Mouse (Mus musculus) limb, embryonic 10.5 days (tissue): ENCODE data around the gene Pdzk1. TPM values are rescaled to one million over a fixed set of nuclear protein-coding genes. Genes with fewer than 3 reads are reported as not detected.

Experiments used
- DNase-seq: peaks from one replicate; pipeline ENCODE4 v3.0.0-alpha.2; 2017; ENCODE audit warnings: low spot score
- H3K27ac ChIP-seq: fragments of 300-500 bp; sonication (generic); 2 replicates; pipeline ENCODE4 v1.5.1; 2016; ENCODE audit warnings: mild to moderate bottlenecking
- H3K27me3 ChIP-seq: fragments of 300-500 bp; sonication (generic); 2 replicates; pipeline ENCODE4 v1.6.1; 2016; ENCODE audit warnings: low read depth, mild to moderate bottlenecking; ENCODE audit not compliant: poor library complexity, severe bottlenecking
- H3K36me3 ChIP-seq: fragments of 300-500 bp; sonication (generic); 2 replicates; pipeline ENCODE4 v1.6.1; 2016; ENCODE audit warnings: mild to moderate bottlenecking, moderate library complexity
- H3K4me1 ChIP-seq: fragments of 300-500 bp; sonication (generic); 2 replicates; pipeline ENCODE4 v1.6.1; 2016
- H3K4me3 ChIP-seq: fragments of 300-500 bp; sonication (generic); 2 replicates; pipeline ENCODE4 v1.5.1; 2016; ENCODE audit warnings: mild to moderate bottlenecking, moderate library complexity
- H3K9me3 ChIP-seq: fragments of 300-500 bp; sonication (generic); replicated peaks from 2 replicates; pipeline ENCODE4 v1.6.1; 2016; ENCODE audit warnings: mild to moderate bottlenecking
- WGBS: fragments of 180-500 bp; shearing (Covaris S2); methylation state at CpG from one replicate; pipeline ENCODE4 v1.1.7; 2016; 5-methylcytosine and 5-hydroxymethylcytosine counted together
- polyA plus RNA-seq: library from polyadenylated mRNA; unstranded; fragments of >200 nt; fragmentation: Nextera tagmentation; extraction: Ambion mirVana; gene quantifications from 2 replicates; pipeline ENCODE4 v1.2.1, GENCODE M21; 2016

Pdzk1 gene
- polyA plus RNA-seq, 1 experiment from 2014 or later: not detected

DNA sequence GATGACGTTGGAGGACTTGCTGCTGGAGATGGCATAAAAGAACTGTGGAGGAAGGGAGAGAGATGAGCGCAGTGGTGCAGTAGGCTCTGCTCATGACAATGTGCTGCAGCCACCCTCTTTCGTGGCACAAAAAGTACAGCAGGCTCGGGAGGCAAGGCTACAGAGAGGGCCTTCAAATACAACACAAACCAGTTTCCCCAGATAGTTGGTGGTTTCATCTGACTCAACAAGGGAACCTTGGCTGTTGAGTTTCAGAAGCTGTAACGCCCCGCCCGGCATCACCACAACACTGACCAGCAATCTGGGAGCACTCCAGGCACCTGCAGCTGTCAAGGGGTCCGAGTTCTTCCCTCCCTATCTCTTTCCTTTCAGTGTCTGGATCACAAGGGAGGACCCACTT is 43.4 kb downstream of the Pdzk1 start:
- no peak overlapping the region for H3K4me3 ChIP-seq
- WGBS: 93% methylated on average over 8 of the region's 8 CpGs

DNA sequence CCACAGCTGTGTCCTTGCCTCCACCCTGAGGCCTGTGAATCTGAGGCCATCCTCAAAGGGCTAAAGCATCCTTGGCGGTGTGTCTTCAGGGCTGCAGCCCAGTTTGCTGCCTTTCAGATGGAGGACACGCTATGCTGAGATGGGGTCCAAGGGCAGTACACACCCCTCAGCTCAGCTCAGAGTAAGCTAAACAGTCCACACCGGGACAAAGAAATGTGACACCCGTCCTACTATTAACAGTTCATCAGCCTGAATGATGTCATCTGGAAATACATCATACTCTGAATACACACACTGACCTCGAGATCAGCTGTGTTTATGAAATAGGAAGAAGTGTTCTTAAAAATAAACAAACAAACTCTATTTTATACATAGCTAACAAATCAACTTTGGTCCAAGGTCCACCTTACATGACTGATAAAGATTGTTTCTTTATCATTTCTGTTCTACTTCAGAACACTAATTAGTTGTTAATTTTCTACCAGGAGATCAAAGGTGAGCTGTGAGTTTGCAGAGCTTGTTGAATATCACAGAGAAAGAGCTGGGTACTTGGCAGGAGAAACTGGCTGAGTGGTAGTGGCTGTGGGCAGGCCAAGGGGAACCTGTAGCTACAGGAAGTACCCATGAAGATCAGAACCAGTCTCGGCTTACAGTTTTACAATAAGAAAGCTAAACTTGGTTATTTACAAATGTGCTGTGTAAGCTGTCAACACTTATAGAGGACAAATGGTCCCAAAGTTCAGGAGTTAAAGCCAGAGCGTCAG is 45.9 kb downstream of the Pdzk1 start:
- no peak for DNase-seq
- Histone ChIP-seq H3K27me3 (no peaks in the 10 kb centered on the region), H3K27ac (no peak overlapping the region), H3K36me3 (peaks cover 76% of the 10 kb centered on the region), H3K4me1 (no peaks in the 10 kb centered on the region), H3K9me3 (no peaks in the 10 kb centered on the region), H3K4me3 (no peak overlapping the region)
- 84% methylated on average over 7 of the region's 7 CpGs for WGBS

More for the DNA sequence above, 43.4 kb downstream of the Pdzk1 start:
- no peak for DNase-seq
- H3K27ac ChIP-seq: no peak overlapping the region
- H3K4me1 ChIP-seq: no peaks in the 10 kb centered on the region
- no peaks in the 10 kb centered on the region for H3K9me3 ChIP-seq
- H3K27me3 ChIP-seq: no peaks in the 10 kb centered on the region
- H3K36me3 ChIP-seq: peaks cover 84% of the 10 kb centered on the region

DNA sequence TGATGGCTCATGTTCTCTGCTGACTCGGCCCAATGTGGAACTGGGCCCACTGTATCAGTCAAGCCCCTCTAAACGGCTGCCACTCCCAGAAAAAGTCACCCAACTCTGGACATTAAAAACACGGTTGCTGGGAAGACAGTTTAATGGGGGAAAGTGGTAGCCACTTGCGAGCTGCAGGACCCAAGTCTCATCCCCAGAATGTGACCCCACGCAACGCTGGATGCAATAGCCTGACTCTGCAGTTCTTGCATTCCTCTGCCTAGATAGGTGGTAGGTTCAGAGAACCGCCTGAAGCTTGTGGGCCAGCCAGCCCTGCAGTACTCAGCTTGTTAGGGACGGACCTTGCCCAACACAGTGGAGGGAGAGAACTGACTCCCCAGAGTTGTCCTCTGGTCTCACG is 50.5 kb downstream of the Pdzk1 start:
- peaks cover 68% of the 10 kb centered on the region for H3K36me3 ChIP-seq
- no peak overlapping the region for H3K4me3 ChIP-seq
- no peak for DNase-seq
- 92% methylated on average over 9 of the region's 9 CpGs for WGBS
- H3K4me1 ChIP-seq: no peaks in the 10 kb centered on the region
- H3K27me3 ChIP-seq: no peaks in the 10 kb centered on the region
- H3K27ac ChIP-seq: no peak overlapping the region
- no peaks in the 10 kb centered on the region for H3K9me3 ChIP-seq

- Histone ChIP-seq H3K27ac (no peak overlapping the region), H3K27me3 (no peaks in the 10 kb centered on the region), H3K4me3 (no peak overlapping the region), H3K9me3 (no peaks in the 10 kb centered on the region), H3K4me1 (no peaks in the 10 kb centered on the region), H3K36me3 (peaks cover 65% of the 10 kb centered on the region)
- DNase-seq: no peak
- WGBS: 96% methylated on average over 4 of the region's 4 CpGs
These were observed 51.3 kb downstream of the Pdzk1 start for GRCm38 (mm10) chr3:96880385-96880784.

GRCm38 (mm10) chr3:96881557-96881956 is 52.5 kb downstream of the Pdzk1 start:
- DNase-seq: no peak
- Histone ChIP-seq H3K36me3 (peaks cover 65% of the 10 kb centered on the region), H3K4me1 (no peaks in the 10 kb centered on the region), H3K27me3 (no peaks in the 10 kb centered on the region), H3K27ac (no peak overlapping the region), H3K9me3 (no peaks in the 10 kb centered on the region), H3K4me3 (no peak overlapping the region)
- WGBS: 89% methylated on average over 6 of the region's 6 CpGs

DNA sequence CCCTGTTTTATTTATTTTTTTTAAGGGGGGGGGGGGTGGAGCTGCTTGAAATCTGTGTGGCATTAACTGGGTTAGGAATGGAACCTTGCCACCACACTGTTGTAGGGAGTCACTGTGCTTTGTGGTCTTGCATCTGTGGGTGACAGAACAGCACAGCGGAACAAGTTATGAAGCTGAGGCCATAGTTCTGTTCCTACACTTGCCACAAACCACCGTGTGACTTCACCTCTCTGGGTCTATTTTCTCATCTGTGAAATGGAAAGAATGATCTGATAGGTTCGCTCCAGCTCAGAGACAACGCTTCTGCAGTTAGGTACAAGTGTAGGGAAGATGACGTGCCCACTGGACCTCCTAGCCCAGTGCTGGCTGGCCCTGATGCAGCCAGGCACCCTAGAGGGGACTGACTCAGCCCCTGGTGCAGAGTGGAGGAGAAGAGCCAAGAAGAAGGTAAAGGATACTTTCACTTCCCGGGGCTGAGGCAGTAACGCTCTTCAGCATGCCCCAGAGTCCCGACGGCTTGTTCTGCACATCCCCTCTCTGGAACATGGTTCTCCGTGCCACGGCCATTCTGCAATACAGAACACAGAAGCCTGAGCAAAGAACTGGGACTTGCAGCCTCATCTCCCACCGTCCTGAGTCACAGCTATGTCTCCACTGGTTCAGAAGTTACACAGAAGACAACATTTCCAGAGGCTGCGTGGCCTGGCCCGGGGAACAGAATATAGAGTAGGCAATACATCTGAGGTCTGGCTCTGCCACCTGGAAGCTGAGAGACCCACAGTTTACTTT is 53.2 kb downstream of the Pdzk1 start:
- Histone ChIP-seq H3K27me3 (no peaks in the 10 kb centered on the region), H3K4me1 (no peaks in the 10 kb centered on the region), H3K4me3 (no peak overlapping the region), H3K27ac (no peak overlapping the region), H3K9me3 (no peaks in the 10 kb centered on the region), H3K36me3 (peaks cover 68% of the 10 kb centered on the region)
- WGBS: 93% methylated on average over 14 of the region's 14 CpGs
- no peak for DNase-seq

- no peak overlapping the region for H3K4me3 ChIP-seq
- peaks cover 72% of the 10 kb centered on the region for H3K36me3 ChIP-seq
- 93% methylated on average over 7 of the region's 7 CpGs for WGBS
These were observed 54.6 kb downstream of the Pdzk1 start for GRCm38 (mm10) chr3:96883690-96884089.

DNA sequence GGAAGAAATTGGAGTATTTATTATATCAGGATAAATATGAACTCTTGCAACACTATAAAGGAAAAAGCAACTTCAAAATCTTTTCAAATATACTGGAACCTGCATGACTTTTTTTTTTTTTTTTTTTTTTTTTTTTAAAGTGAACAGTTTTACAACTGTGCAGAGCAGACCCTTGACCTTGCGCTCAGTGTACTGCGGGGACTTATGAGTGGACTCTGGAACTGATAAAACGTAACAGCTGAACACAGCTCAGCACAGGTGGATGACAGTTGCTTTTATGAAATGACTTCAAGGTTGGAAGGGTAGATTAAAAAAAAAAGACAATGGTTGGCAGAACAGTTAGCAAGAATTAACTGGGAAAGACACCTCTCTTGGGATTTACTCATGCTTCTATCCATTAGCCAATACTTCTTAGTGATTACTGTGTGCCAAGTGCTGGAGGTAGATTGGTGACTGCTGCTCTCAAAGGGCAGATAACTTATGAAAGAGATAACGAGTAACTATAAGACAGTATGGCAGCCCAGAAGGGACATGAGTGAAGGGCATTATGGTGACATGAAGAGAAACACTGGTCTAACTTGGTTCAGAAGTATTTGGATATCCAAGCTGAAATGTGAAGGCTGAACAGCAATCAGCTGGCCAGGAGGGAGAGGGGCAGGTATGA is 73.4 kb downstream of the Pdzk1 start:
- H3K9me3 ChIP-seq: no peaks in the 10 kb centered on the region
- 95% methylated on average over 4 of the region's 4 CpGs for WGBS

More at GRCm38 (mm10) chr3:96883690-96884089, 54.6 kb downstream of the Pdzk1 start:
- H3K4me1 ChIP-seq: no peaks in the 10 kb centered on the region
- no peaks in the 10 kb centered on the region for H3K27me3 ChIP-seq
- no peak for DNase-seq
- H3K27ac ChIP-seq: no peak overlapping the region
- no peaks in the 10 kb centered on the region for H3K9me3 ChIP-seq

DNA sequence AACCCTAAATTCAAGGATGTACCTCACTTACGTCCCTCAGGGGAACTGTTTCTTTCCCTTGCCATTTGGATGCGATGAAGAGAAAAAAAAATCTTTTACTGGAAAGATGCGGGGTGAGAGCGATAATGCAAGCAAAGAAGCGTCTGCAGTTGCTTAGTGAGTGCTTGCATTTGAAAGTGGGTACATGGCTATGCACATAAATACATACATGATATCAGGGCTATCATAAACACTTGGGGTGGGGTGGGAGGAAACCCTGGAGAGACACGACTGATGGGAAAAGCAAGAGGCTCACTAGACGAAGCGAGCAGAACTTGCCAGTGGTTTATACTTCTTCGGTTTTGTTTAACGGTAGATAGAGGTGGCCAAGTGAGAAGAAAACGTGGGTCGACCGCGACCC is 75.3 kb downstream of the Pdzk1 start, which contains the start of gene Gja5:
TSS of gene Gja5 (plus strand) at position 301 of the 400 bp plus-strand sequence.
- H3K4me3 ChIP-seq: peak within 1 kb of the TSS; percentile 96
- no peaks in the 10 kb centered on the region for H3K36me3 ChIP-seq
- WGBS: 17% methylated on average over 14 of the region's 14 CpGs
- H3K9me3 ChIP-seq: no peaks in the 10 kb centered on the region
- peaks cover 13% of the 10 kb centered on the region; the same call in 1 of the 2 replicates for H3K27me3 ChIP-seq
- H3K4me1 ChIP-seq: peaks cover 11% of the 10 kb centered on the region
- H3K27ac ChIP-seq: peak within 1 kb of the TSS; percentile 88
- DNase-seq: no peak

More for the DNA sequence above, 73.4 kb downstream of the Pdzk1 start:
- Histone ChIP-seq H3K4me1 (peaks cover 11% of the 10 kb centered on the region), H3K27me3 (peaks cover 7% of the 10 kb centered on the region; the same call in 1 of the 2 replicates), H3K4me3 (no peak overlapping the region), H3K27ac (no peak overlapping the region), H3K36me3 (peaks cover 8% of the 10 kb centered on the region)
- DNase-seq: no peak

- H3K36me3 ChIP-seq: no peaks in the 10 kb centered on the region
- H3K27ac ChIP-seq: peak within 1 kb of the TSS; percentile 88
- peaks cover 11% of the 10 kb centered on the region for H3K4me1 ChIP-seq
- H3K4me3 ChIP-seq: peak within 1 kb of the TSS; percentile 96
- H3K27me3 ChIP-seq: peaks cover 13% of the 10 kb centered on the region; the same call in 1 of the 2 replicates
- DNase-seq: peak; percentile 98
- H3K9me3 ChIP-seq: no peaks in the 10 kb centered on the region
- WGBS: under 1% methylated on average over 40 of the region's 40 CpGs
These were observed 75.9 kb downstream of the Pdzk1 start, which contains the start of gene Gpr89 for GRCm38 (mm10) chr3:96904851-96905541. Gene Gpr89, minus strand, starts transcription at chr3:96905346.

DNA sequence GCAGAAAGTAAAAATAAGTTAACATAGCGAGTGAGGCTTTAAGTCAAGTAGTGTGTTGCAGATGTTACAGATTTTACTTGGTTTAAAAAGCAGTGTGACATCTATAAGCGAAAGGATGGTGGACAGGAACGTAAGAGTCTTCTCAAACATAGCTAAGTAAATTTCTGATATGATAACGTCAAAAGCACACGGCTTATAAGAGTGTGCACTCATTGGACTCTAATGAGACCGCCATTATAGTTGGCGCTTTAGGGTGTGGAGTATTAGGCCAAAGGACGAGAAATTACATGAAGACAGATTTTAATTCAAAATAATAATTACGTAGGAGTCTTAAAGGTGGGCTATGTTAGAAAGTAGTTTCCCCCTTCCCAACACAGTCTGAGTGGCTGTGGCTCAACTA is 76.5 kb downstream of the Pdzk1 start:
- WGBS: 50% methylated on average over 9 of the region's 9 CpGs

More for the DNA sequence above, 76.5 kb downstream of the Pdzk1 start:
- no peaks in the 10 kb centered on the region for H3K36me3 ChIP-seq
- H3K27ac ChIP-seq: peak overlapping the region; percentile 88
- DNase-seq: no peak
- peak overlapping the region; percentile 96 for H3K4me3 ChIP-seq
- no peaks in the 10 kb centered on the region for H3K9me3 ChIP-seq
- peaks cover 13% of the 10 kb centered on the region; the same call in 1 of the 2 replicates for H3K27me3 ChIP-seq
- H3K4me1 ChIP-seq: peaks cover 11% of the 10 kb centered on the region
